ENCODE assay signal across 17 mouse cellular contexts in the genomic region with DNA sequence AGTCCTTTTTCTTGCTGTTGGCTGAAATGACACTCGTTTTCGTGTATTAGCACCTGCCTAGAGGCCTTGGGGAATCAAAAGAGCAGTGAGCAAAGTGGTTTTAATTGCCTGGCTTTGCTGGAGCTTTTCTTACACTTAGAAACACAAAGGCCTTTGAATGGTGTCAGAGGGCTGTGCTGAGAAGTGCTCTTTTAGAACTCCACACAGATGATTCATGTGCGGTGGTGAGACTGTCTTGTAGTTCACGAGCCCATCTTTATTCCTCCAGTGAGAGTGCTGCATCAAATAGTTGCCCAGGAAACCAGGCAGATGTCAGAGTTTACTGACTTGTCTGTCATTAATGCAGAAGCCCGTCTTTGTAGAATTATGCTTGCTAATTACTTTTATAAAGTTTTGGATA. TPM values are rescaled to one million over a fixed set of nuclear protein-coding genes. Genes with fewer than 3 reads are reported as not detected.
DNase-seq lines count a peak whose midpoint lies in the region; ATAC-seq lines count a peak whose summit lies in the region.
"Had no signal": no experiment of that assay in that cellular context is flagged by ENCODE, and none has a peak within 500 bp of the region (broad histone marks: within the 10 kb centered on the region; RNA-seq: fewer than 3 reads in every experiment).

No protein-coding gene starts in this region.

- H3K9ac ChIP-seq in forebrain, embryonic 14.5 days (ENCODE audit: low read length): 0 out of 2 replicates have a peak overlapping the region, but pooled peaks have one; percentile 13
- no peak overlapping the region for H3K9ac ChIP-seq in midbrain, embryonic 11.5 days (ENCODE audit: low read length)
- H3K9ac ChIP-seq: embryonic facial prominence, embryonic 13.5 days; liver, embryonic 12.5 days had no signal

- no peaks in the 10 kb centered on the region for H3K9me3 ChIP-seq in forebrain, embryonic 14.5 days (replicated peaks; ENCODE audit: control insufficient read depth, low read length)
- no peaks in the 10 kb centered on the region for H3K9me3 ChIP-seq in midbrain, embryonic 11.5 days (ENCODE audit: control insufficient read depth, low read length)
- H3K9me3 ChIP-seq: embryonic facial prominence, embryonic 13.5 days; G1E; liver, embryonic 12.5 days had no signal

- peaks cover 21% of the 10 kb centered on the region for H3K4me1 ChIP-seq in forebrain, embryonic 14.5 days (ENCODE audit: control insufficient read depth, insufficient read depth, low read length)
- peaks cover 5% of the 10 kb centered on the region; the same call in 1 of the 2 replicates for H3K4me1 ChIP-seq in midbrain, embryonic 11.5 days (ENCODE audit: control insufficient read depth, insufficient read depth, low read length)
- H3K4me1 ChIP-seq: embryonic facial prominence, embryonic 13.5 days; liver, embryonic 12.5 days had no signal

- H3K36me3 ChIP-seq in forebrain, embryonic 14.5 days (ENCODE audit: control insufficient read depth, insufficient read depth, low read length): no peaks in the 10 kb centered on the region
- H3K36me3 ChIP-seq in midbrain, embryonic 11.5 days (ENCODE audit: control insufficient read depth, insufficient read depth, low read length): no peaks in the 10 kb centered on the region; the same call in 1 of the 2 replicates
- H3K36me3 ChIP-seq: embryonic facial prominence, embryonic 13.5 days; G1E; liver, embryonic 12.5 days had no signal

- H3K27me3 ChIP-seq in forebrain, embryonic 14.5 days (replicated peaks; ENCODE audit: control insufficient read depth, insufficient read depth, low read length): no peaks in the 10 kb centered on the region
- no peaks in the 10 kb centered on the region for H3K27me3 ChIP-seq in midbrain, embryonic 11.5 days (ENCODE audit: control insufficient read depth, insufficient read depth, low read length)
- H3K27me3 ChIP-seq: embryonic facial prominence, embryonic 13.5 days; liver, embryonic 12.5 days had no signal

- peak; percentile 5 for DNase-seq in layer of hippocampus, adult 9-11 months
- no peak for DNase-seq in layer of hippocampus, adult 9-10 months (ENCODE audit: low spot score)
- peak; percentile 74 for DNase-seq in forebrain, embryonic 14.5 days (ENCODE audit: low spot score)
- DNase-seq in midbrain, embryonic 11.5 days (ENCODE audit: low spot score, missing footprints): peak; percentile 86
- DNase-seq in retina, embryonic 14.5 days (ENCODE audit: low spot score): peak; percentile 10
- DNase-seq in spleen, postnatal 36 days (ENCODE audit: low spot score in 2 of 2): no peak
- DNase-seq in thymus, adult 18-20 months: no peak
- no peak for DNase-seq in layer of hippocampus, postnatal 10 days (ENCODE audit: low spot score in 2 of 2)
- DNase-seq: cerebellum, adult 2 months; heart, adult 11 months; kidney, adult 18-20 months; lung, postnatal 10 days; right cerebral cortex, adult 18-20 months had no signal

- 3% methylated on average over 5 of the region's 5 CpGs for WGBS in forebrain, embryonic 14.5 days
- WGBS in midbrain, embryonic 11.5 days: 39% methylated on average over 5 of the region's 5 CpGs

- peak overlapping the region; percentile 72 for H3K27ac ChIP-seq in forebrain, embryonic 14.5 days (ENCODE audit: low read depth, low read length)
- no peak overlapping the region for H3K27ac ChIP-seq in midbrain, embryonic 11.5 days (ENCODE audit: low read depth, low read length)
- H3K27ac ChIP-seq: embryonic facial prominence, embryonic 13.5 days; liver, embryonic 12.5 days had no signal

- H3K4me3 ChIP-seq in forebrain, embryonic 14.5 days (ENCODE audit: low read depth, low read length): no peak overlapping the region
- H3K4me3 ChIP-seq in midbrain, embryonic 11.5 days (ENCODE audit: low read depth, low read length): no peak overlapping the region
- H3K4me3 ChIP-seq: embryonic facial prominence, embryonic 13.5 days; liver, embryonic 12.5 days; myocyte had no signal

- peak; percentile 72 for ATAC-seq in forebrain, embryonic 14.5 days
- peak; percentile 64; the same call in 1 of the 2 replicates for ATAC-seq in midbrain, embryonic 11.5 days (ENCODE audit: low FRiP score)
- ATAC-seq: liver, embryonic 12.5 days had no signal

- no peak overlapping the region for H3K4me2 ChIP-seq in forebrain, embryonic 14.5 days (ENCODE audit: low read length)
- H3K4me2 ChIP-seq in midbrain, embryonic 11.5 days: no peak overlapping the region
- H3K4me2 ChIP-seq: embryonic facial prominence, embryonic 13.5 days; liver, embryonic 12.5 days had no signal

RNA-seq across cellular contexts. Expression of a gene that starts 50.2 kb away (rescaled TPM):
- polyA plus RNA-seq in forebrain, embryonic 14.5 days (2014; fragmentation: Nextera tagmentation; extraction: Ambion mirVana): 66.1 and 70.3 TPM in 2 replicates
- 85.2 and 95.6 TPM in 2 replicates for polyA plus RNA-seq in midbrain, embryonic 11.5 days (2014; fragmentation: Nextera tagmentation; extraction: Ambion mirVana)
- 10 to 100 TPM; 42.4 to 45.4 TPM for total RNA-seq in layer of hippocampus, postnatal 10 days (2021)

RNA-seq across cellular contexts. Expression of a gene that starts 51.1 kb away (rescaled TPM):
- polyA plus RNA-seq in forebrain, embryonic 14.5 days (2014; fragmentation: Nextera tagmentation; extraction: Ambion mirVana): 13.1 and 15.3 TPM in 2 replicates
- polyA plus RNA-seq in midbrain, embryonic 11.5 days (2014; fragmentation: Nextera tagmentation; extraction: Ambion mirVana): 7.6 and 9.4 TPM in 2 replicates
- total RNA-seq in layer of hippocampus, postnatal 10 days (2021): 10 to 100 TPM; 44.3 to 52.2 TPM

Comparison
In these comparisons a context has a peak if more than half of its experiments do, and no peak if none do; other contexts are left out.
1. DNase-seq: peak in layer of hippocampus, adult 9-11 months (single experiment), forebrain, embryonic 14.5 days (single experiment), midbrain, embryonic 11.5 days (single experiment) and retina, embryonic 14.5 days (single experiment); none in layer of hippocampus, adult 9-10 months (single experiment), spleen, postnatal 36 days (0 of 2), thymus, adult 18-20 months (0 of 2) and layer of hippocampus, postnatal 10 days (0 of 2).